In genomic region chr2:30087310-30087709, GRCm38 (mm10) we compare ENCODE assay signal across 2 mouse cellular contexts.
A peak's percentile ranks its signal among the peaks of the same experiment; 100 is the strongest.
TF ChIP-seq lines count a peak whose summit lies in the region.

No protein-coding gene starts in this region.

TF ChIP-seq in CH12.LX, 34 proteins besides CTCF, POLR2A, EP300 and RAD21:
- TF ChIP-seq E2F4 (IDR thresholded peaks at IDR 0.05; ENCODE audit: insufficient replicate concordance, low read depth, low read length) = no peak
- TF ChIP-seq USF2 (conservative IDR thresholded peaks at IDR 0.05; ENCODE audit: low read depth, low read length) = no peak
- no peak for TF ChIP-seq ZMIZ1 (IDR thresholded peaks at IDR 0.05; ENCODE audit: low read depth, low read length)
- no peak for TF ChIP-seq ELF1 (IDR thresholded peaks at IDR 0.05; ENCODE audit: low read depth, low read length)
- TF ChIP-seq NRF1 (IDR thresholded peaks at IDR 0.05; ENCODE audit: low read depth, low read length) = no peak
- TF ChIP-seq ZNF384 (IDR thresholded peaks at IDR 0.05; ENCODE audit: low read depth, low read length) = no peak
- TF ChIP-seq USF1 (IDR thresholded peaks at IDR 0.05; ENCODE audit: low read depth, low read length) = no peak
- no peak for TF ChIP-seq POLR2AphosphoS2 (IDR thresholded peaks at IDR 0.05; ENCODE audit: low read depth, low read length)
- TF ChIP-seq ETS1 (conservative IDR thresholded peaks at IDR 0.05; ENCODE audit: low read depth, low read length) = no peak
- no peak for TF ChIP-seq MAX (IDR thresholded peaks at IDR 0.05; ENCODE audit: low read length)
- no peak for TF ChIP-seq HCFC1 (IDR thresholded peaks at IDR 0.05; ENCODE audit: low read depth, low read length)

TF ChIP-seq in MEL, 35 proteins besides CTCF, POLR2A, EP300 and RAD21:
- TF ChIP-seq E2F4 (IDR thresholded peaks at IDR 0.05; ENCODE audit: borderline replicate concordance, low read depth, low read length) = no peak
- TF ChIP-seq SMC3 (IDR thresholded peaks at IDR 0.05; ENCODE audit: low read depth, low read length) = peak; percentile 22; the same call in 1 of the 2 replicates
